Mouse (Mus musculus): ENCODE data around the gene Stx3. TPM values are rescaled to one million over a fixed set of nuclear protein-coding genes. Genes with fewer than 3 reads are reported as not detected.

Stx3 gene
- polyA plus RNA-seq, 1 experiment, result 2.4 TPM

DNA sequence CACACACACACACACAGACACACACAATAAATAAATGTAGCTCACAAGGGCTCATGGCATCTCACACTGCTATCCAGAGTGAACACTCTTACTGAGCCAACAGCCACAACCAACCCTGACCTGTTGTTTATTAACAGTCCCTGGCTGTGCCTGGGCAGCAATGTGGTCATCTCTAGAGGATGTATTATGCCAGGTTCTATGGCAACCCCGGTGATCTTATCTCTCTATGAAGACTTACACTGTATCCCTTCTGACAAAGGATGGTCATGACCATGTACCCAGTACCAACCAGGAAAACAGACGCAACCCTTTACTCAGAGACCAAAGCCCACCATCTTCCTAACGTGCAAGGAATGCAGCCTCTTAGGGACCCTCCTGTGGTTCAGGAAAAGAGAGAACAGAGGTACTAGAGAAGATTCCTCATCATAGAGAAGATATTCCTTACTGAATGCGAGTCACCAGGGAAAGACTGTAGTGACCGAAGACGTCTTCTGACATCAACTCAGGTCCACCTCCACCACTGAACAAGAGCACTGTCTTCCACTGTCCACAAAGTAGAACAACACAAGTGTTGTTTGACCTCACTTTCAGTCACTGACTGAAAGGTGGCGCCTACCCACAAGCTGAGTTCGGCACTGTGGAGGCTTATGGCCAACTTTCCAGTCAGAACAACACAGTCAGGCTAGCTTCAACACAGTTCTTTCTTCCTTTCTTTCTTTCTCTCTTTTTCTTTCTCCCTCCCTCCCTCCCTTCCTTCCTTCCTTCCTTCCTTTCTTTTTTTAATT, 18.5 kb downstream of the Stx3 start:
- H3K27me3 ChIP-seq (ENCODE audit: control insufficient read depth, insufficient read depth, low read length), result no peaks in the 10 kb centered on the region
- H3K27ac ChIP-seq (ENCODE audit: control insufficient read depth, insufficient read depth, low read length), result no peak overlapping the region
- H3K4me3 ChIP-seq (ENCODE audit: control insufficient read depth, insufficient read depth, low read length), result no peak overlapping the region
- H3K4me1 ChIP-seq (replicated peaks; ENCODE audit: control insufficient read depth, insufficient read depth, low read length), result no peaks in the 10 kb centered on the region
- no peaks in the 10 kb centered on the region for H3K36me3 ChIP-seq (ENCODE audit: control insufficient read depth, insufficient read depth, low read length)
- 69% methylated on average over 8 of the region's 8 CpGs for WGBS
- TF ChIP-seq POLR2A (IDR thresholded peaks at IDR 0.05; ENCODE audit: control insufficient read depth, extremely low read depth, insufficient read depth, low read length, poor library complexity) (no peak), CTCF (IDR thresholded peaks at IDR 0.05; ENCODE audit: borderline replicate concordance, control insufficient read depth, extremely low read depth, insufficient read depth, low read length, poor library complexity) (no peak)
- no peak for DNase-seq

DNA sequence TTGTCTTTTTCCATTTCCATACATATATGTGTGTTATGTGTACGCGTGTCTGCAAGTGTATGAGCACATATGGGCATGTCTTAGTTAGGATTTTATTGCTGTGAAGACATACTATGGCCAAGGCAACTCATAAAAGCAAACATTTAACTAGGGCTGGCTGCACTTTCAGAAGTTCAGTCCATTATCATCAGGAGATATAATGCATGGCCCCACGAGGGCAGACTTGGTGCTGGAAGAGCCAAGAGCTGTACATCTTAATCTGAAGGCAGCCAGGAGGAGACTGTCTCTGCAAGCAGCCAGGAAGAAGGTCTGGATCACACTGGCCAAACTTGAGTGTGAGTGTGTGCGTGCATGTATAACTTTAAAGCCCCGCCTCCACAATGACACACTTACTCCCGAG, 24.8 kb downstream of the Stx3 start:
- H3K27me3 ChIP-seq (ENCODE audit: control insufficient read depth, insufficient read depth, low read length), result no peaks in the 10 kb centered on the region
- TF ChIP-seq POLR2A (IDR thresholded peaks at IDR 0.05; ENCODE audit: control insufficient read depth, extremely low read depth, insufficient read depth, low read length, poor library complexity) (no peak), CTCF (IDR thresholded peaks at IDR 0.05; ENCODE audit: borderline replicate concordance, control insufficient read depth, extremely low read depth, insufficient read depth, low read length, poor library complexity) (no peak)
- H3K4me3 ChIP-seq (ENCODE audit: control insufficient read depth, insufficient read depth, low read length), result no peak overlapping the region
- DNase-seq, result no peak
- H3K4me1 ChIP-seq (replicated peaks; ENCODE audit: control insufficient read depth, insufficient read depth, low read length), result no peaks in the 10 kb centered on the region
- no peaks in the 10 kb centered on the region for H3K36me3 ChIP-seq (ENCODE audit: control insufficient read depth, insufficient read depth, low read length)
- WGBS, result 94% methylated on average over 6 of the region's 6 CpGs
- no peak overlapping the region for H3K27ac ChIP-seq (ENCODE audit: control insufficient read depth, insufficient read depth, low read length)

DNA sequence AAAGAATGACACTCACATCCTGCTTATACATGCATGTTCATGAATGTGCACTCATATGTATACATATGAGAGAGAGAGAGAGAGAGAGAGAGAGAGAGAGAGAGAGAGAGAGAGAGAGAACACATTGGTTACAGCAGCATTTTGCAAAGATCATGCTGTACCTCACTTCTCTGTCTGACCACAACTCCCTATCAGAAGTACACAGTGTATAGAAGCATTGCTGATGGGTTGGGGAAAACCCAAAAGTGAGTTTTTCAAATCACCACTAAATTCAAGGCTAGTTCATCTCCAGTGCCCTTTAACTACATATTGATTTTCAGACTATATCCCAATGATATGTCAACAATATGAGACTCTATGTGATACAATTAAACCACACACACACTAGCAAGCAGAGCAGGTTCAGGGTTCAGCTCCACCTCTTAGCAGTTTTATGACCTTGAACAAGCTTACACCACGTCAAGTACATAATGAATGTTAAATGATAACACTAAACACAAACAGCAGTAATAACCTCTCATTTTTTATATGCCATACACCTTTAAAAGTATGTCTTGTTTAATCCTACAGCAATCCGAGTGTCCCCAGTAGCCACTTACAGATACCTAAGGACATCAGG, 25.4 kb downstream of the Stx3 start:
- no peak overlapping the region for H3K27ac ChIP-seq (ENCODE audit: control insufficient read depth, insufficient read depth, low read length)
- no peaks in the 10 kb centered on the region for H3K27me3 ChIP-seq (ENCODE audit: control insufficient read depth, insufficient read depth, low read length)
- H3K4me3 ChIP-seq (ENCODE audit: control insufficient read depth, insufficient read depth, low read length), result no peak overlapping the region
- no peaks in the 10 kb centered on the region for H3K4me1 ChIP-seq (replicated peaks; ENCODE audit: control insufficient read depth, insufficient read depth, low read length)
- no peak for DNase-seq
- H3K36me3 ChIP-seq (ENCODE audit: control insufficient read depth, insufficient read depth, low read length), result no peaks in the 10 kb centered on the region
- TF ChIP-seq CTCF (IDR thresholded peaks at IDR 0.05; ENCODE audit: borderline replicate concordance, control insufficient read depth, extremely low read depth, insufficient read depth, low read length, poor library complexity) (no peak), POLR2A (IDR thresholded peaks at IDR 0.05; ENCODE audit: control insufficient read depth, extremely low read depth, insufficient read depth, low read length, poor library complexity) (no peak)
- WGBS, result 94% methylated on average over 2 of the region's 2 CpGs

DNA sequence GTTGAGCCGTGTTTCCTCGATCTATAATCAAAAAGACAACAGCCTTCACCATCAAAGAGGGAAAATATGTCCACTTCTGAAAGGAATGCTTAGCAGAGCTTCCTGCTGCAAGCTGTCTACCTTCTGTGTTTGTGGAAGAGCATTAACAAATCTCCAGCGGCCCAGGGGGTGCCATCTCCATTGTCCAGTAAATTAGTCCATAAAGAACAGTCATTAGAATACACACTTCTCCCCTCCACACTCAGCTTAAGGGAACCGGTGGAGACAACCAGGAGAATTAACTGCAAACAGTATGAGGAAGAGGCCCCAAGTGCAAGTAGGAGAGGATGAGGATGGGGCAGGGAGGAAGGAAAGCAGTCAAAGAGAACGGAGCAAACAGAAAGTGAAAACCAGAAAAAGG, 27.4 kb downstream of the Stx3 start:
- Histone ChIP-seq H3K27ac (ENCODE audit: control insufficient read depth, insufficient read depth, low read length) (no peak overlapping the region), H3K4me1 (replicated peaks; ENCODE audit: control insufficient read depth, insufficient read depth, low read length) (no peaks in the 10 kb centered on the region), H3K27me3 (ENCODE audit: control insufficient read depth, insufficient read depth, low read length) (no peaks in the 10 kb centered on the region), H3K36me3 (ENCODE audit: control insufficient read depth, insufficient read depth, low read length) (no peaks in the 10 kb centered on the region), H3K4me3 (ENCODE audit: control insufficient read depth, insufficient read depth, low read length) (no peak overlapping the region)
- no peak for DNase-seq
- no peak for TF ChIP-seq CTCF (IDR thresholded peaks at IDR 0.05; ENCODE audit: borderline replicate concordance, control insufficient read depth, extremely low read depth, insufficient read depth, low read length, poor library complexity)
- no peak for TF ChIP-seq POLR2A (IDR thresholded peaks at IDR 0.05; ENCODE audit: control insufficient read depth, extremely low read depth, insufficient read depth, low read length, poor library complexity)
- WGBS, result 68% methylated on average over 5 of the region's 5 CpGs

DNA sequence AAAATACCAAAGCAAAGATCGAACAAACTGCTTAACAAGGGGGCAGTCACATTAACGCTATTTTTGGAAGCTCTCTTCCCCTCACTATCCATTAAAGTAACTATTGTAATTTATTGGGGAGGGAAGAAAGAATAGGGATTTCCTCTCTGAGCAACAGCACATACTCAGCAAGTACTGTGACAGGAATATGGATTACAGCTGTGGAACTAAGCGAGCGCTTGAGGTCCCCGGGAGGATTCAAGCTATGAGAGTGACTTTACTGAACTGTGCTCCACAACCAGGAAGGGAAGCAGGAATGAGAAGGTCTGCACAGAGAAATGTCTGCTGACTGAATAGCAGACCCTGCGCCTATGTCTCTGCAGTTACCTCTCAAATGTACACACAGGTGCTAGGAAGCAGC, 30.3 kb downstream of the Stx3 start:
- H3K4me1 ChIP-seq (replicated peaks; ENCODE audit: control insufficient read depth, insufficient read depth, low read length), result no peaks in the 10 kb centered on the region
- TF ChIP-seq CTCF (IDR thresholded peaks at IDR 0.05; ENCODE audit: borderline replicate concordance, control insufficient read depth, extremely low read depth, insufficient read depth, low read length, poor library complexity), result no peak
- no peak for TF ChIP-seq POLR2A (IDR thresholded peaks at IDR 0.05; ENCODE audit: control insufficient read depth, extremely low read depth, insufficient read depth, low read length, poor library complexity)
- H3K27me3 ChIP-seq (ENCODE audit: control insufficient read depth, insufficient read depth, low read length), result no peaks in the 10 kb centered on the region
- 93% methylated on average over 6 of the region's 6 CpGs for WGBS
- H3K4me3 ChIP-seq (ENCODE audit: control insufficient read depth, insufficient read depth, low read length), result no peak overlapping the region
- DNase-seq, result no peak
- no peak overlapping the region for H3K27ac ChIP-seq (ENCODE audit: control insufficient read depth, insufficient read depth, low read length)
- H3K36me3 ChIP-seq (ENCODE audit: control insufficient read depth, insufficient read depth, low read length), result no peaks in the 10 kb centered on the region

DNA sequence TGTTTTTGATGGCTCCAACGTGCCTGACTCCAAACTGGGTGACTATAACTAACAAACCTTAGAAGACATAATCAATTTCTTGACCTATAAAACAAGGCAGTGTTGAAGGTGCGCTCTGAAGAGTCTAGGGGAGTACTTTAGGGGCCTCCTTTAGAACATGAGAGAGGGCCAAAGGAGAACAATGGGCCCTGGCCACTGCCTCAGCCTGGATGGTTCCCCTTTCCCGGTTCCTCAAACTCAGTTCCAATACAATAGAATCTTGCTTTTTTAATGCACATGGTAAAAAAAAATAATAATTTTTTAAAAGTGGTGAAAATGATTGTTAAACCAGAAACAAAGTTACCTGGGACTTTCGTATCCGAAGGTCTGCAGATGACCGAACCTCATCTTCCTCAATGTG, 31.4 kb downstream of the Stx3 start:
- Histone ChIP-seq H3K27ac (ENCODE audit: control insufficient read depth, insufficient read depth, low read length) (no peak overlapping the region), H3K4me1 (replicated peaks; ENCODE audit: control insufficient read depth, insufficient read depth, low read length) (no peaks in the 10 kb centered on the region), H3K36me3 (ENCODE audit: control insufficient read depth, insufficient read depth, low read length) (no peaks in the 10 kb centered on the region), H3K27me3 (ENCODE audit: control insufficient read depth, insufficient read depth, low read length) (no peaks in the 10 kb centered on the region), H3K4me3 (ENCODE audit: control insufficient read depth, insufficient read depth, low read length) (no peak overlapping the region)
- 92% methylated on average over 6 of the region's 6 CpGs for WGBS
- DNase-seq, result no peak
- TF ChIP-seq CTCF (IDR thresholded peaks at IDR 0.05; ENCODE audit: borderline replicate concordance, control insufficient read depth, extremely low read depth, insufficient read depth, low read length, poor library complexity) (no peak), POLR2A (IDR thresholded peaks at IDR 0.05; ENCODE audit: control insufficient read depth, extremely low read depth, insufficient read depth, low read length, poor library complexity) (no peak)

Data from thymus, adult 2 months (tissue).